Mouse (Mus musculus): Measurements from ENCODE around the gene Paxx. TPM values are rescaled to one million over a fixed set of nuclear protein-coding genes. Genes with fewer than 3 reads are reported as not detected.

The Paxx gene
- polyA plus RNA-seq, 1 experiment from 2014 or later = 23.2 TPM

Small RNA genes within 50 kb of the gene (microRNA-seq; reads per million reads assigned to microRNA genes)
- gene Mir3087 = not detected

Other genes starting within 250 kb of the Paxx start
- 96.4 and 102 TPM in 2 replicates for gene Nelfb, start 249.6 kb downstream of the Paxx start, polyA plus RNA-seq (2014; fragmentation: Nextera tagmentation; extraction: Ambion mirVana)
- gene Stpg3, start 246.5 kb downstream of the Paxx start, polyA plus RNA-seq (2014; fragmentation: Nextera tagmentation; extraction: Ambion mirVana) = not detected in 2 replicates
- 0.94 TPM in 1 of 2 replicates, not detected in the other for gene Fam166a, start 242.3 kb downstream of the Paxx start, polyA plus RNA-seq (2014; fragmentation: Nextera tagmentation; extraction: Ambion mirVana)
- gene Tubb4b, start 236.4 kb downstream of the Paxx start, polyA plus RNA-seq (2014; fragmentation: Nextera tagmentation; extraction: Ambion mirVana) = 535 and 571 TPM in 2 replicates
- not detected in 2 replicates for gene Slc34a3, start 226.7 kb downstream of the Paxx start, polyA plus RNA-seq (2014; fragmentation: Nextera tagmentation; extraction: Ambion mirVana)
- not detected in 2 replicates for gene Rnf224, start 224.3 kb downstream of the Paxx start, polyA plus RNA-seq (2014; fragmentation: Nextera tagmentation; extraction: Ambion mirVana)
- 24.4 and 26.9 TPM in 2 replicates for gene Rnf208, start 218.8 kb downstream of the Paxx start, polyA plus RNA-seq (2014; fragmentation: Nextera tagmentation; extraction: Ambion mirVana)
- 0.32 TPM in 1 of 2 replicates, not detected in the other for gene Cysrt1, start 218.6 kb downstream of the Paxx start, polyA plus RNA-seq (2014; fragmentation: Nextera tagmentation; extraction: Ambion mirVana)
- 3.3 and 4.1 TPM in 2 replicates for gene AL732309.1, start 214.2 kb downstream of the Paxx start, polyA plus RNA-seq (2014; fragmentation: Nextera tagmentation; extraction: Ambion mirVana)
- gene Tmem203, start 205.7 kb downstream of the Paxx start, polyA plus RNA-seq (2014; fragmentation: Nextera tagmentation; extraction: Ambion mirVana) = 14.7 and 16.0 TPM in 2 replicates
- 2.4 and 4.5 TPM in 2 replicates for gene Tprn, start 198.5 kb downstream of the Paxx start, polyA plus RNA-seq (2014; fragmentation: Nextera tagmentation; extraction: Ambion mirVana)
- 240 and 247 TPM in 2 replicates for gene Ssna1, start 188.7 kb downstream of the Paxx start, polyA plus RNA-seq (2014; fragmentation: Nextera tagmentation; extraction: Ambion mirVana)
- 105 and 117 TPM in 2 replicates for gene Anapc2, start 188.6 kb downstream of the Paxx start, polyA plus RNA-seq (2014; fragmentation: Nextera tagmentation; extraction: Ambion mirVana)
- not detected in 2 replicates for gene Tmem210, start 172.9 kb downstream of the Paxx start, polyA plus RNA-seq (2014; fragmentation: Nextera tagmentation; extraction: Ambion mirVana)
- not detected in 2 replicates for gene Lrrc26, start 171.2 kb downstream of the Paxx start, polyA plus RNA-seq (2014; fragmentation: Nextera tagmentation; extraction: Ambion mirVana)
- gene Grin1, start 141.9 kb downstream of the Paxx start, polyA plus RNA-seq (2014; fragmentation: Nextera tagmentation; extraction: Ambion mirVana) = 2.4 and 2.6 TPM in 2 replicates
- 87.2 and 88.1 TPM in 2 replicates for gene Man1b1, start 128.8 kb downstream of the Paxx start, polyA plus RNA-seq (2014; fragmentation: Nextera tagmentation; extraction: Ambion mirVana)
- gene Dpp7, start 104.7 kb downstream of the Paxx start, polyA plus RNA-seq (2014; fragmentation: Nextera tagmentation; extraction: Ambion mirVana) = 15.9 and 16.0 TPM in 2 replicates
- 3.4 and 6.7 TPM in 2 replicates for gene Uap1l1, start 95.4 kb downstream of the Paxx start, polyA plus RNA-seq (2014; fragmentation: Nextera tagmentation; extraction: Ambion mirVana)
- gene Sapcd2, start 88.8 kb downstream of the Paxx start, polyA plus RNA-seq (2014; fragmentation: Nextera tagmentation; extraction: Ambion mirVana) = 47.9 and 53.3 TPM in 2 replicates
- 0.12 and 0.23 TPM in 2 replicates for gene Entpd2, start 65.2 kb downstream of the Paxx start, polyA plus RNA-seq (2014; fragmentation: Nextera tagmentation; extraction: Ambion mirVana)
- 101 and 106 TPM in 2 replicates for gene Npdc1, start 61.7 kb downstream of the Paxx start, polyA plus RNA-seq (2014; fragmentation: Nextera tagmentation; extraction: Ambion mirVana)
- not detected in 2 replicates for gene Fut7, start 37.8 kb downstream of the Paxx start, polyA plus RNA-seq (2014; fragmentation: Nextera tagmentation; extraction: Ambion mirVana)
- gene Abca2, start 32.4 kb downstream of the Paxx start, polyA plus RNA-seq (2014; fragmentation: Nextera tagmentation; extraction: Ambion mirVana) = 5.2 and 5.4 TPM in 2 replicates
- 0.18 and 0.25 TPM in 2 replicates for gene Clic3, start 4.3 kb downstream of the Paxx start, polyA plus RNA-seq (2014; fragmentation: Nextera tagmentation; extraction: Ambion mirVana)
- 0.26 TPM in 1 of 2 replicates, not detected in the other for gene Ptgds, start 9.0 kb upstream of the Paxx start, polyA plus RNA-seq (2014; fragmentation: Nextera tagmentation; extraction: Ambion mirVana)
- not detected in 2 replicates for gene Lcn12, start 32.8 kb upstream of the Paxx start, polyA plus RNA-seq (2014; fragmentation: Nextera tagmentation; extraction: Ambion mirVana)
- 65.9 and 66.4 TPM in 2 replicates for gene Fbxw5, start 39.7 kb upstream of the Paxx start, polyA plus RNA-seq (2014; fragmentation: Nextera tagmentation; extraction: Ambion mirVana)
- 3.6 TPM in 2 replicates for gene C8g, start 40.6 kb upstream of the Paxx start, polyA plus RNA-seq (2014; fragmentation: Nextera tagmentation; extraction: Ambion mirVana)
- 29.0 and 31.6 TPM in 2 replicates for gene Traf2, start 85.8 kb upstream of the Paxx start, polyA plus RNA-seq (2014; fragmentation: Nextera tagmentation; extraction: Ambion mirVana)
- gene Edf1, start 96.8 kb upstream of the Paxx start, polyA plus RNA-seq (2014; fragmentation: Nextera tagmentation; extraction: Ambion mirVana) = 385 TPM in 2 replicates
- 1.4 and 2.2 TPM in 2 replicates for gene Mamdc4, start 113.8 kb upstream of the Paxx start, polyA plus RNA-seq (2014; fragmentation: Nextera tagmentation; extraction: Ambion mirVana)
- 158 and 159 TPM in 2 replicates for gene Phpt1, start 114.1 kb upstream of the Paxx start, polyA plus RNA-seq (2014; fragmentation: Nextera tagmentation; extraction: Ambion mirVana)
- gene Ajm1, start 120.7 kb upstream of the Paxx start, polyA plus RNA-seq (2014; fragmentation: Nextera tagmentation; extraction: Ambion mirVana) = 0.07 and 0.10 TPM in 2 replicates
- gene Rabl6, start 147.4 kb upstream of the Paxx start, polyA plus RNA-seq (2014; fragmentation: Nextera tagmentation; extraction: Ambion mirVana) = 49.2 and 51.2 TPM in 2 replicates
- 0.25 and 0.28 TPM in 2 replicates for gene Ccdc183, start 156.6 kb upstream of the Paxx start, polyA plus RNA-seq (2014; fragmentation: Nextera tagmentation; extraction: Ambion mirVana)
- 17.9 and 19.1 TPM in 2 replicates for gene Tmem141, start 160.9 kb upstream of the Paxx start, polyA plus RNA-seq (2014; fragmentation: Nextera tagmentation; extraction: Ambion mirVana)
- 1.3 and 1.6 TPM in 2 replicates for gene Fcna, start 166.9 kb upstream of the Paxx start, polyA plus RNA-seq (2014; fragmentation: Nextera tagmentation; extraction: Ambion mirVana)
- not detected in 2 replicates for gene Lcn8, start 192.0 kb upstream of the Paxx start, polyA plus RNA-seq (2014; fragmentation: Nextera tagmentation; extraction: Ambion mirVana)
- not detected in 2 replicates for gene Lcn5, start 196.9 kb upstream of the Paxx start, polyA plus RNA-seq (2014; fragmentation: Nextera tagmentation; extraction: Ambion mirVana)
- not detected in 2 replicates for gene Lcn6, start 215.7 kb upstream of the Paxx start, polyA plus RNA-seq (2014; fragmentation: Nextera tagmentation; extraction: Ambion mirVana)
- not detected in 2 replicates for gene Lcn10, start 221.6 kb upstream of the Paxx start, polyA plus RNA-seq (2014; fragmentation: Nextera tagmentation; extraction: Ambion mirVana)
- not detected in 2 replicates for gene Obp2a, start 238.9 kb upstream of the Paxx start, polyA plus RNA-seq (2014; fragmentation: Nextera tagmentation; extraction: Ambion mirVana)
- 57.1 and 59.7 TPM in 2 replicates for gene Bmyc, start 245.6 kb upstream of the Paxx start, polyA plus RNA-seq (2014; fragmentation: Nextera tagmentation; extraction: Ambion mirVana)

All from midbrain, embryonic 11.5 days (tissue).